Mouse (Mus musculus): ENCODE measurements around the gene Fxn.

DNA sequence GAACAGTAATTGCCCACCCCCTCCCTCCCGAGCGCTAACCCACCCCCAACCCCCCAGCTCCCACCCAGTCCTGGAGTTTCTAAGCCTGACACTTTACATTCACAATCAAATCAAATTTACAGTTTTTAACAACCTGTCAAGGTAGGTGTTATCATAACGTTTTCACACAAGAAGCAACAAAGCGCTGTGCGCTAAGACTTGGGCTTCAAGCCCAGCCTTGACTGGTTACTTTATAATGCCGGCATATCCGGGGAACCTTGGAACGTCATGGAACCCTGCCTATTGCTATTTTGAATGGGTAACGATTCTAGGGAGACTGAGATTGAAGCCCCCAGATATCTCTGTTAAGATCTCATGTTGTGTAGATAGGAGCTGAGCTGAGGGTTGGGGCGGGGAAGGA lies 37.8 kb upstream of the Fxn start:
- TF ChIP-seq CTCF (IDR thresholded peaks at IDR 0.05; ENCODE audit: low read depth) = no peak
- TF ChIP-seq EP300 (IDR thresholded peaks at IDR 0.05; ENCODE audit: low read depth) = no peak

Data from liver, postnatal 0 days (tissue).